Mouse (Mus musculus) yolk sac, embryonic 10.5 days (tissue): Measurements from ENCODE around the gene Vmn1r194.
"Not testable (repeated sequence)": the region's sequence is repeated elsewhere in the genome, so short reads cannot be mapped to it uniquely, and the experiment has no call there.

Experiments
- DNase-seq: peaks from one replicate; pipeline ENCODE4 v3.0.0-alpha.2; 2017; ENCODE audit warnings: low spot score

Vmn1r194 gene

GRCm38 (mm10) chr13:22243915-22244314 is at the start of gene Vmn1r194:
TSS of gene Vmn1r194 (plus strand) at chr13:22244215.
- DNase-seq: no peak

- DNase-seq: not testable (repeated sequence)
These were observed 21.0 kb upstream of the Vmn1r194 start, which contains the start of gene Vmn1r193 for GRCm38 (mm10) chr13:22223060-22223459. TSS of gene Vmn1r193 (minus strand) at chr13:22223160.

- not testable (repeated sequence) for DNase-seq
These were observed 26.2 kb downstream of the Vmn1r194 start, which contains the start of gene Vmn1r195 for GRCm38 (mm10) chr13:22270222-22270621. TSS of gene Vmn1r195 (plus strand) at chr13:22270522.

- no peak for DNase-seq
These were observed 27.7 kb downstream of the Vmn1r194 start for GRCm38 (mm10) chr13:22271721-22272120.

GRCm38 (mm10) chr13:22284578-22284977 is 40.6 kb downstream of the Vmn1r194 start:
- DNase-seq: no peak

GRCm38 (mm10) chr13:22289620-22290019 is 45.6 kb downstream of the Vmn1r194 start, which contains the start of gene Vmn1r196:
TSS of gene Vmn1r196 (plus strand) at chr13:22289920.
- DNase-seq: no peak
